Mouse (Mus musculus) liver, embryonic 16.5 days (tissue): ENCODE data around the gene Syndig1l. TPM values are rescaled to one million over a fixed set of nuclear protein-coding genes. Genes with fewer than 3 reads are reported as not detected.

ENCODE experiments used
- ATAC-seq: fragments of 200-750 bp; cut with Nextera tagmentation; 2 replicates; pipeline ENCODE4 v1.8.0; 2017; ENCODE audit warnings: low read depth, mild to moderate bottlenecking, moderate number of reproducible peaks, moderate library complexity
- H3K27ac ChIP-seq: fragments of 300-500 bp; sonication (generic); 2 replicates; pipeline ENCODE4 v1.5.1; 2014; ENCODE audit warnings: mild to moderate bottlenecking, low read length
- H3K27me3 ChIP-seq: fragments of 300-500 bp; sonication (generic); 2 replicates; pipeline ENCODE4 v1.6.1; 2014; ENCODE audit warnings: low read depth, low read length, mixed read lengths; ENCODE audit not compliant: control insufficient read depth, insufficient read depth
- H3K36me3 ChIP-seq: fragments of 300-500 bp; sonication (generic); 2 replicates; pipeline ENCODE4 v1.6.1; 2014; ENCODE audit warnings: mild to moderate bottlenecking; ENCODE audit not compliant: control insufficient read depth, insufficient read depth
- H3K4me1 ChIP-seq: fragments of 300-500 bp; sonication (generic); 2 replicates; pipeline ENCODE4 v1.6.1; 2014; ENCODE audit warnings: low read depth, low read length, mixed read lengths; ENCODE audit not compliant: control insufficient read depth
- H3K4me2 ChIP-seq: fragments of 300-500 bp; sonication (generic); 2 replicates; pipeline ENCODE4 v1.6.1; 2014; ENCODE audit warnings: low read depth, low read length, mixed read lengths
- H3K4me3 ChIP-seq: fragments of 300-500 bp; sonication (generic); 2 replicates; pipeline ENCODE4 v1.5.1; 2014; ENCODE audit warnings: low read depth, mild to moderate bottlenecking, low read length
- H3K9ac ChIP-seq: fragments of 300-500 bp; sonication (generic); 2 replicates; pipeline ENCODE4 v1.6.1; 2014; ENCODE audit warnings: low read depth, low read length
- H3K9me3 ChIP-seq: fragments of 300-500 bp; sonication (generic); replicated peaks from 2 replicates; pipeline ENCODE4 v1.6.1; 2016; ENCODE audit warnings: low read length; ENCODE audit not compliant: control insufficient read depth
- WGBS: fragments of 180-500 bp; shearing (Covaris S2); extraction: QIAGEN DNeasy Blood & Tissue Kit; methylation state at CpG from one replicate; pipeline ENCODE4 v1.1.7; 2014; ENCODE audit not compliant: insufficient replicate concordance; 5-methylcytosine and 5-hydroxymethylcytosine counted together
- polyA plus RNA-seq: library from polyadenylated mRNA; unstranded; fragments of >200 nt; fragmentation: Nextera tagmentation; extraction: Ambion mirVana; gene quantifications from 2 replicates; pipeline ENCODE4 v1.2.1, GENCODE M21; 2015

Gene Syndig1l
- polyA plus RNA-seq, 1 experiment from 2014 or later, result 0.09 TPM

GRCm38 (mm10) chr12:84687531-84687930, 11.1 kb downstream of the Syndig1l start:
- Histone ChIP-seq H3K9me3 (no peaks in the 10 kb centered on the region), H3K4me1 (no peaks in the 10 kb centered on the region), H3K36me3 (no peaks in the 10 kb centered on the region), H3K4me3 (no peak overlapping the region), H3K9ac (no peak overlapping the region), H3K27me3 (0 out of 2 replicates have a peak, but pooled peaks cover 2% of the 10 kb centered on the region), H3K27ac (no peak overlapping the region), H3K4me2 (no peak overlapping the region)
- WGBS, result 71% methylated on average over 4 of the region's 4 CpGs
- ATAC-seq, result no peak

DNA sequence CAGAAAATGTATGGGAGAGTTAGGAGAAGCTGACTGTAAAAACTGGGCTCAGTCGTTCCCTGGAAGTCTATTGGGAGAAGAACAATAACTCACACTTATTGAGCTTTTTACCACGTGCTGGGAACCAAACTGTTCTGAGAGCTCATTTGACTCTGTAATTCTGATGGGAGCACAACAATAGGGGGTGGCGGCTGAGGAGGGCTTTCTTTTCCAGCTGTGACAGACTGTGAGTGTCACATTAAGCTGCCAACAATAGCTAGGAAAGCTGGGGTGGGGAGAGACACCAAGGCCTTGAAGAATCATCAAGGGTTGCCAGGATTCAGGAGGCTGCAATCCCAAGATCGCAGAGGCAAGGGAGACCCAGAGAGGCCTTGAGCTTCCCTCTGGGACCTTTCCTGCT, 12.5 kb downstream of the Syndig1l start:
- no peak overlapping the region for H3K27ac ChIP-seq
- ATAC-seq, result no peak
- H3K4me3 ChIP-seq, result no peak overlapping the region
- H3K4me2 ChIP-seq, result no peak overlapping the region
- 0 out of 2 replicates have a peak, but pooled peaks cover 2% of the 10 kb centered on the region for H3K27me3 ChIP-seq
- H3K9ac ChIP-seq, result no peak overlapping the region
- H3K9me3 ChIP-seq, result no peaks in the 10 kb centered on the region
- no peaks in the 10 kb centered on the region for H3K36me3 ChIP-seq
- WGBS, result 32% methylated on average over 4 of the region's 4 CpGs
- no peaks in the 10 kb centered on the region for H3K4me1 ChIP-seq

GRCm38 (mm10) chr12:84684569-84684968, 14.1 kb downstream of the Syndig1l start:
- WGBS, result 54% methylated on average over 7 of the region's 7 CpGs
- Histone ChIP-seq H3K4me1 (no peaks in the 10 kb centered on the region), H3K4me2 (no peak overlapping the region), H3K27ac (no peak overlapping the region), H3K9me3 (no peaks in the 10 kb centered on the region), H3K9ac (no peak overlapping the region), H3K4me3 (no peak overlapping the region), H3K27me3 (no peaks in the 10 kb centered on the region), H3K36me3 (no peaks in the 10 kb centered on the region)
- no peak for ATAC-seq

DNA sequence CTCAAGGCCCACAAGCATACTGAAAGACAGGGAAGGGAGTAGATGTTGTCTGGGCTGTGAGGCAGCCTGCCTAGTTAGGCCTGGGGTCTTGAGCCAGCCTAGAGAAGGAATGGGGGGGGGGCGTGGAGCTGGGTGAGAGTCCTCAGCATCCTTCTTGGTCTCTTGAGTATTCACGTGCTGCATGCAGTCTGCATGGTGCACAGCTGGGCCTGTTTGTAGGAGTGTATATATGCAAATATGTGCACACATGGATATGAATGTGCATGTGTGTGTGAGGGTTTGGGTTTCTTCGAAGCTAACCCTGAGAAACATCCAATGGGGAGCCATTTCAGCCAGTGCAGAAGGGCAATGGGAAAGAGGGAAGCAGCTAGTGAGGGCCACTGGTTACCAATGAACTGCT, 22.6 kb downstream of the Syndig1l start:
- H3K36me3 ChIP-seq, result no peaks in the 10 kb centered on the region
- H3K4me1 ChIP-seq, result no peaks in the 10 kb centered on the region
- H3K4me3 ChIP-seq, result no peak overlapping the region
- H3K27ac ChIP-seq, result no peak overlapping the region
- H3K9ac ChIP-seq, result no peak overlapping the region
- 55% methylated on average over 3 of the region's 3 CpGs for WGBS
- ATAC-seq, result no peak
- H3K9me3 ChIP-seq, result no peaks in the 10 kb centered on the region
- no peaks in the 10 kb centered on the region for H3K27me3 ChIP-seq
- H3K4me2 ChIP-seq, result no peak overlapping the region

- Histone ChIP-seq H3K27me3 (no peaks in the 10 kb centered on the region), H3K27ac (peak overlapping the region; percentile 12; the same call in 1 of the 2 replicates), H3K9me3 (no peaks in the 10 kb centered on the region), H3K9ac (no peak overlapping the region), H3K4me2 (peak overlapping the region; percentile 2; the same call in 1 of the 2 replicates), H3K36me3 (no peaks in the 10 kb centered on the region), H3K4me3 (no peak overlapping the region), H3K4me1 (no peaks in the 10 kb centered on the region)
- no peak for ATAC-seq
- WGBS, result 31% methylated on average over 14 of the region's 14 CpGs
Measured at GRCm38 (mm10) chr12:84674666-84675526, 23.7 kb downstream of the Syndig1l start.

- no peak overlapping the region for H3K4me3 ChIP-seq
- no peaks in the 10 kb centered on the region for H3K4me1 ChIP-seq
- 19% methylated on average over 10 of the region's 10 CpGs for WGBS
- H3K27ac ChIP-seq, result no peak overlapping the region
- no peak overlapping the region for H3K4me2 ChIP-seq
- no peak overlapping the region for H3K9ac ChIP-seq
- H3K9me3 ChIP-seq, result no peaks in the 10 kb centered on the region
- no peak for ATAC-seq
- H3K27me3 ChIP-seq, result no peaks in the 10 kb centered on the region
- H3K36me3 ChIP-seq, result no peaks in the 10 kb centered on the region
Measured at GRCm38 (mm10) chr12:84671646-84672045, 27.0 kb downstream of the Syndig1l start.

DNA sequence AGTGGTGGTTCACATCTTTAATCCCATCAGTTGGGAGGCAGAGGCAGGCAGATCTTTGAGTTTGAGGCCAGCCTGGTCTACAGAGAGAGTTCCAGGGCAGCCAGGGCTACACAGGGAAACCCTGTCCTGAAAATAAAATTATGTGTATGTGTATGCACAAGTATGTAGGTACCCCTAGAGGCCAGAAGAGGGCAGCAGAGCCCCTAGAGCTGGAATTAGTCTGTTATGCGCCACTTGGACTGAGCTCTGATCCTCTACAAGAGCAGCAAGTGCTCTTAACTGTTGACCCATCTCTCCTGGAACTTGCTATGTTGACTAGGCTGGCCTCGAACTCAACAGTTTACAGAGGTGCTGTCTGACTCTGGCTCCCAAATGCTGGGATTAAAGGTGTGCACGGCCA, 28.1 kb downstream of the Syndig1l start:
- WGBS, result 69% methylated on average over 3 of the region's 3 CpGs
- no peak overlapping the region for H3K9ac ChIP-seq
- H3K36me3 ChIP-seq, result no peaks in the 10 kb centered on the region
- no peak overlapping the region for H3K4me3 ChIP-seq
- H3K27me3 ChIP-seq, result no peaks in the 10 kb centered on the region
- H3K27ac ChIP-seq, result no peak overlapping the region
- H3K4me2 ChIP-seq, result no peak overlapping the region
- no peaks in the 10 kb centered on the region for H3K4me1 ChIP-seq
- ATAC-seq, result no peak
- H3K9me3 ChIP-seq, result no peaks in the 10 kb centered on the region

GRCm38 (mm10) chr12:84653912-84654311, 44.7 kb downstream of the Syndig1l start:
- H3K4me3 ChIP-seq, result no peak overlapping the region
- no peak for ATAC-seq
- H3K36me3 ChIP-seq, result no peaks in the 10 kb centered on the region
- WGBS, result 15% methylated on average over 3 of the region's 3 CpGs
- no peaks in the 10 kb centered on the region for H3K27me3 ChIP-seq
- H3K27ac ChIP-seq, result no peak overlapping the region
- no peaks in the 10 kb centered on the region for H3K4me1 ChIP-seq
- H3K9ac ChIP-seq, result no peak overlapping the region
- no peak overlapping the region for H3K4me2 ChIP-seq
- no peaks in the 10 kb centered on the region for H3K9me3 ChIP-seq

DNA sequence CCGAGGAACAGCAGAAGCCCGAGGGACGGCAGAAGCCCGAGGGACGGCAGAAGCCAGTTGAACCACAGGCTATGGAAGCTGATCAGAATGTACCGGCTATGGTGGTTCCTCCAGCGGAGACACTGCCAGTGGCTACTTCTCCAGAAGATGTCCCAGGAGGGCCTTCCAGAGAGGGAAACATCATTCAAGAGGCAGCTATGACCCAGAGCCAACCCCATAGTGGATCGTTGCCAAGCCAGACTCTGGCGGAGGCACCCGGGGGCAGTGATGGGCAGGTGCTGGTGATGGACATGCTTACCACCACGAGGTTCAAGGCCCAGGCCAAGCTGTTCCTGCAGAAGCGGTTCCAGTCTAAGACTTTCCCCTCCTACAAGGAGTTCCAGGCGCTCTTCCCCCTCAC, 48.4 kb downstream of the Syndig1l start:
- H3K4me1 ChIP-seq, result no peaks in the 10 kb centered on the region
- H3K4me2 ChIP-seq, result no peak overlapping the region
- no peak overlapping the region for H3K27ac ChIP-seq
- 70% methylated on average over 13 of the region's 13 CpGs for WGBS
- no peaks in the 10 kb centered on the region for H3K9me3 ChIP-seq
- H3K4me3 ChIP-seq, result no peak overlapping the region
- H3K9ac ChIP-seq, result no peak overlapping the region
- H3K36me3 ChIP-seq, result no peaks in the 10 kb centered on the region
- no peak for ATAC-seq
- H3K27me3 ChIP-seq, result no peaks in the 10 kb centered on the region
